Mouse (Mus musculus) neural tube, embryonic 15.5 days (tissue): ENCODE data around the gene Wscd1. TPM values are rescaled to one million over a fixed set of nuclear protein-coding genes. Genes with fewer than 3 reads are reported as not detected.
A peak's percentile ranks its signal among the peaks of the same experiment; 100 is the strongest.

Experiments used
- ATAC-seq: fragments of 200-750 bp; cut with Nextera tagmentation; 2 replicates; pipeline ENCODE4 v1.8.0; 2017; ENCODE audit warnings: mild to moderate bottlenecking, moderate TSS enrichment, moderate library complexity; ENCODE audit not compliant: low FRiP score
- H3K27ac ChIP-seq: fragments of 300-500 bp; sonication (generic); replicated peaks from 2 replicates; pipeline ENCODE4 v1.5.1; 2015; ENCODE audit warnings: mild to moderate bottlenecking, inconsistent platforms
- H3K27me3 ChIP-seq: fragments of 300-500 bp; sonication (generic); replicated peaks from 2 replicates; pipeline ENCODE4 v1.6.1; 2015; ENCODE audit warnings: inconsistent platforms
- H3K36me3 ChIP-seq: fragments of 300-500 bp; sonication (generic); 2 replicates; pipeline ENCODE4 v1.6.1; 2015; ENCODE audit warnings: inconsistent platforms
- H3K4me1 ChIP-seq: fragments of 300-500 bp; sonication (generic); 2 replicates; pipeline ENCODE4 v1.6.1; 2015; ENCODE audit warnings: inconsistent platforms
- H3K4me2 ChIP-seq: fragments of 300-500 bp; sonication (generic); 2 replicates; pipeline ENCODE4 v1.6.1; 2015; ENCODE audit warnings: inconsistent platforms, mild to moderate bottlenecking, moderate library complexity
- H3K4me3 ChIP-seq: fragments of 300-500 bp; sonication (generic); replicated peaks from 2 replicates; pipeline ENCODE4 v1.5.1; 2015; ENCODE audit warnings: mild to moderate bottlenecking, inconsistent platforms
- H3K9ac ChIP-seq: fragments of 300-500 bp; sonication (generic); replicated peaks from 2 replicates; pipeline ENCODE4 v1.6.1; 2015; ENCODE audit warnings: mild to moderate bottlenecking, inconsistent platforms
- H3K9me3 ChIP-seq: fragments of 300-500 bp; sonication (generic); replicated peaks from 2 replicates; pipeline ENCODE4 v1.6.1; 2016; ENCODE audit warnings: inconsistent platforms
- WGBS: fragments of 180-500 bp; shearing (Covaris S2); methylation state at CpG from one replicate; pipeline ENCODE4 v1.1.7; 2015; ENCODE audit warnings: mixed read lengths; 5-methylcytosine and 5-hydroxymethylcytosine counted together
- polyA plus RNA-seq: library from polyadenylated mRNA; unstranded; fragments of >200 nt; fragmentation: Nextera tagmentation; extraction: Ambion mirVana; gene quantifications from 2 replicates; pipeline ENCODE4 v1.2.1, GENCODE M21; 2015

Gene Wscd1
- polyA plus RNA-seq, 1 experiment from 2014 or later: 62.1 TPM

- WGBS: 34% methylated on average over 2 of the region's 2 CpGs
- H3K36me3 ChIP-seq: peaks cover 16% of the 10 kb centered on the region; the same call in 1 of the 2 replicates
Observed at GRCm38 (mm10) chr11:71770479-71770878, 20.8 kb downstream of the Wscd1 start.

GRCm38 (mm10) chr11:71771074-71771473 lies 21.4 kb downstream of the Wscd1 start:
- Histone ChIP-seq H3K9ac (no peak overlapping the region), H3K27me3 (no peaks in the 10 kb centered on the region), H3K9me3 (no peaks in the 10 kb centered on the region), H3K27ac (no peak overlapping the region), H3K36me3 (peaks cover 16% of the 10 kb centered on the region; the same call in 1 of the 2 replicates), H3K4me3 (no peak overlapping the region), H3K4me2 (no peak overlapping the region), H3K4me1 (peaks cover 34% of the 10 kb centered on the region)
- no peak for ATAC-seq
- WGBS: 91% methylated on average over 7 of the region's 7 CpGs

More at GRCm38 (mm10) chr11:71770479-71770878, 20.8 kb downstream of the Wscd1 start:
- no peaks in the 10 kb centered on the region for H3K27me3 ChIP-seq
- H3K4me3 ChIP-seq: no peak overlapping the region
- peaks cover 36% of the 10 kb centered on the region for H3K4me1 ChIP-seq
- no peak for ATAC-seq
- H3K4me2 ChIP-seq: no peak overlapping the region
- no peak overlapping the region for H3K27ac ChIP-seq
- no peaks in the 10 kb centered on the region for H3K9me3 ChIP-seq
- H3K9ac ChIP-seq: no peak overlapping the region

GRCm38 (mm10) chr11:71772056-71772455 lies 22.3 kb downstream of the Wscd1 start:
- Histone ChIP-seq H3K4me2 (no peak overlapping the region), H3K9me3 (no peaks in the 10 kb centered on the region), H3K4me1 (peaks cover 31% of the 10 kb centered on the region), H3K27ac (no peak overlapping the region), H3K27me3 (no peaks in the 10 kb centered on the region), H3K36me3 (peaks cover 16% of the 10 kb centered on the region; the same call in 1 of the 2 replicates), H3K4me3 (no peak overlapping the region), H3K9ac (no peak overlapping the region)
- 46% methylated on average over 6 of the region's 6 CpGs for WGBS
- no peak for ATAC-seq

GRCm38 (mm10) chr11:71772802-71773201 lies 23.1 kb downstream of the Wscd1 start:
- WGBS: 18% methylated on average over 4 of the region's 4 CpGs
- ATAC-seq: no peak
- no peak overlapping the region for H3K4me2 ChIP-seq
- peaks cover 31% of the 10 kb centered on the region for H3K4me1 ChIP-seq
- no peaks in the 10 kb centered on the region for H3K9me3 ChIP-seq
- peaks cover 16% of the 10 kb centered on the region; the same call in 1 of the 2 replicates for H3K36me3 ChIP-seq
- H3K4me3 ChIP-seq: no peak overlapping the region
- no peak overlapping the region for H3K9ac ChIP-seq
- H3K27me3 ChIP-seq: no peaks in the 10 kb centered on the region
- H3K27ac ChIP-seq: no peak overlapping the region; the same call in 1 of the 2 replicates

- no peak for ATAC-seq
- Histone ChIP-seq H3K27ac (peak overlapping the region; percentile 33; the same call in 1 of the 2 replicates), H3K9ac (no peak overlapping the region), H3K4me1 (peaks cover 33% of the 10 kb centered on the region), H3K27me3 (no peaks in the 10 kb centered on the region), H3K4me2 (no peak overlapping the region), H3K4me3 (no peak overlapping the region), H3K36me3 (peaks cover 9% of the 10 kb centered on the region; the same call in 1 of the 2 replicates), H3K9me3 (no peaks in the 10 kb centered on the region)
- WGBS: 42% methylated on average over 16 of the region's 16 CpGs
Observed at GRCm38 (mm10) chr11:71773986-71774767, 24.5 kb downstream of the Wscd1 start.

GRCm38 (mm10) chr11:71775056-71775455 lies 25.3 kb downstream of the Wscd1 start:
- peaks cover 35% of the 10 kb centered on the region for H3K4me1 ChIP-seq
- H3K4me3 ChIP-seq: no peak overlapping the region
- 83% methylated on average over 6 of the region's 6 CpGs for WGBS

GRCm38 (mm10) chr11:71779642-71780041 lies 29.9 kb downstream of the Wscd1 start:
- H3K27me3 ChIP-seq: no peaks in the 10 kb centered on the region
- H3K4me3 ChIP-seq: no peak overlapping the region
- H3K27ac ChIP-seq: peak overlapping the region; percentile 56
- no peak overlapping the region for H3K4me2 ChIP-seq
- H3K9ac ChIP-seq: no peak overlapping the region
- H3K36me3 ChIP-seq: no peaks in the 10 kb centered on the region
- WGBS: 46% methylated on average over 10 of the region's 10 CpGs
- H3K4me1 ChIP-seq: peaks cover 22% of the 10 kb centered on the region
- H3K9me3 ChIP-seq: no peaks in the 10 kb centered on the region
- no peak for ATAC-seq

More at GRCm38 (mm10) chr11:71775056-71775455, 25.3 kb downstream of the Wscd1 start:
- Histone ChIP-seq H3K27ac (0 out of 2 replicates have a peak overlapping the region, but pooled peaks have one; percentile 5), H3K9ac (no peak overlapping the region), H3K9me3 (no peaks in the 10 kb centered on the region), H3K27me3 (no peaks in the 10 kb centered on the region), H3K36me3 (peaks cover 9% of the 10 kb centered on the region; the same call in 1 of the 2 replicates), H3K4me2 (no peak overlapping the region)
- no peak for ATAC-seq

GRCm38 (mm10) chr11:71781737-71782354 lies 32.1 kb downstream of the Wscd1 start:
- Histone ChIP-seq H3K9ac (no peak overlapping the region), H3K4me3 (no peak overlapping the region), H3K4me1 (peaks cover 20% of the 10 kb centered on the region), H3K27ac (no peak overlapping the region), H3K27me3 (no peaks in the 10 kb centered on the region), H3K9me3 (no peaks in the 10 kb centered on the region), H3K4me2 (no peak overlapping the region), H3K36me3 (peaks cover 12% of the 10 kb centered on the region)
- WGBS: 69% methylated on average over 13 of the region's 13 CpGs
- no peak for ATAC-seq

- no peak for ATAC-seq
Observed at GRCm38 (mm10) chr11:71785499-71785898, 35.8 kb downstream of the Wscd1 start.

GRCm38 (mm10) chr11:71788209-71788608 lies 38.5 kb downstream of the Wscd1 start:
- WGBS: 90% methylated on average over 4 of the region's 4 CpGs
- H3K4me2 ChIP-seq: no peak overlapping the region
- no peak for ATAC-seq

More at GRCm38 (mm10) chr11:71785499-71785898, 35.8 kb downstream of the Wscd1 start:
- H3K4me2 ChIP-seq: no peak overlapping the region
- H3K9ac ChIP-seq: no peak overlapping the region
- no peak overlapping the region for H3K27ac ChIP-seq
- H3K4me3 ChIP-seq: no peak overlapping the region
- no peaks in the 10 kb centered on the region for H3K9me3 ChIP-seq
- peaks cover 11% of the 10 kb centered on the region; the same call in 1 of the 2 replicates for H3K4me1 ChIP-seq
- peaks cover 27% of the 10 kb centered on the region for H3K36me3 ChIP-seq
- no peaks in the 10 kb centered on the region for H3K27me3 ChIP-seq
- WGBS: 93% methylated on average over 4 of the region's 4 CpGs

GRCm38 (mm10) chr11:71790227-71790626 lies 40.5 kb downstream of the Wscd1 start:
- Histone ChIP-seq H3K27ac (no peak overlapping the region), H3K4me3 (no peak overlapping the region), H3K27me3 (no peaks in the 10 kb centered on the region), H3K9ac (no peak overlapping the region), H3K4me2 (no peak overlapping the region), H3K4me1 (no peaks in the 10 kb centered on the region), H3K9me3 (no peaks in the 10 kb centered on the region), H3K36me3 (peaks cover 28% of the 10 kb centered on the region)
- ATAC-seq: no peak
- 82% methylated on average over 3 of the region's 3 CpGs for WGBS

More at GRCm38 (mm10) chr11:71788209-71788608, 38.5 kb downstream of the Wscd1 start:
- peaks cover 28% of the 10 kb centered on the region for H3K36me3 ChIP-seq
- no peak overlapping the region for H3K4me3 ChIP-seq
- H3K27ac ChIP-seq: no peak overlapping the region
- no peak overlapping the region for H3K9ac ChIP-seq
- no peaks in the 10 kb centered on the region for H3K4me1 ChIP-seq
- H3K9me3 ChIP-seq: no peaks in the 10 kb centered on the region
- no peaks in the 10 kb centered on the region for H3K27me3 ChIP-seq
